Mouse (Mus musculus) cerebellum, adult 2 months (tissue): Measurements from ENCODE around the gene Ell2.

Source experiments
- CTCF ChIP-seq: fragments of 200-500 bp; IDR thresholded peaks from 2 replicates; pipeline ENCODE4 v1.5.1; 2011; ENCODE audit warnings: low read depth, mild to moderate bottlenecking, control low read depth, low read length, moderate library complexity, borderline replicate concordance; ENCODE audit not compliant: insufficient read depth
- POLR2A ChIP-seq: fragments of 200-500 bp; IDR thresholded peaks from 2 replicates; pipeline ENCODE4 v1.6.1; 2011; ENCODE audit warnings: low read length, control low read depth, borderline replicate concordance; ENCODE audit not compliant: insufficient read depth

GRCm38 (mm10) chr13:75809957-75810356, 103.4 kb downstream of the Ell2 start:
- TF ChIP-seq CTCF (no peak), POLR2A (no peak)
